In genomic region chr19:7561456-7561855, GRCm38 (mm10) we compare ENCODE assay signal across 33 mouse cellular contexts. TPM values are rescaled to one million over a fixed set of nuclear protein-coding genes. Genes with fewer than 3 reads are reported as not detected.
DNase-seq lines count a peak whose midpoint lies in the region; ATAC-seq and TF ChIP-seq lines count a peak whose summit lies in the region.
"Had no signal": no experiment of that assay in that cellular context is flagged by ENCODE, and none has a peak within 500 bp of the region (broad histone marks: within the 10 kb centered on the region; RNA-seq: fewer than 3 reads in every experiment).

No protein-coding gene starts in this region.

- H3K27ac ChIP-seq in heart, embryonic 10.5 days, result no peak overlapping the region
- peak overlapping the region; percentile 20; the same call in 1 of the 2 replicates for H3K27ac ChIP-seq in small intestine, adult 2 months (ENCODE audit: insufficient read depth, low read depth, low read length)
- H3K27ac ChIP-seq: forebrain, embryonic 10.5 days; hindbrain, embryonic 10.5 days; kidney, postnatal 0 days; macrophage; midbrain, embryonic 15.5 days; neural tube, embryonic 13.5 days; stomach, postnatal 0 days had no signal

- TF ChIP-seq POLR2A in small intestine, adult 2 months (IDR thresholded peaks at IDR 0.05; ENCODE audit: low read depth, low read length), result no peak

- WGBS in heart, embryonic 10.5 days, result 60% methylated on average over 3 of the region's 3 CpGs
- 60% methylated on average over 3 of the region's 3 CpGs for WGBS in small intestine, adult 2 months

- H3K4me1 ChIP-seq in heart, embryonic 10.5 days, result peaks cover 16% of the 10 kb centered on the region
- H3K4me1 ChIP-seq in small intestine, adult 2 months (ENCODE audit: control insufficient read depth, insufficient read depth, insufficient read length, low read length), result peaks cover 23% of the 10 kb centered on the region

- peak; percentile 44 for ATAC-seq in activated CD4-positive, CD25-positive, alpha-beta regulatory T cell, adult 4 months
- ATAC-seq: forebrain, postnatal 0 days; hindbrain, embryonic 16.5 days; liver, postnatal 0 days; lung, postnatal 0 days; midbrain, embryonic 15.5 days; Patski had no signal

- peak; percentile 47 for DNase-seq in heart, embryonic 10.5 days (ENCODE audit: low spot score)
- DNase-seq in heart, postnatal 25 days (ENCODE audit: low spot score), result no peak
- peak; percentile 40 for DNase-seq in CD4-positive helper T cell, adult 2 months (ENCODE audit: low read depth, low spot score)
- no peak for DNase-seq in thymus, postnatal 25 days
- DNase-seq in adrenal gland, postnatal 4 days (ENCODE audit: low spot score in 2 of 2), result no peak
- DNase-seq: adrenal gland, adult 8-10 months; cerebellum, adult 2 months; cerebellum, postnatal 25 days; embryo, embryonic 11 days; forebrain, postnatal 0 days; gastrocnemius, postnatal 36 days; kidney, adult 2 months; liver, postnatal 0 days; right cerebral cortex, adult 18-20 months; right cerebral cortex, postnatal 4 days had no signal

- H3K4me3 ChIP-seq in heart, embryonic 10.5 days, result no peak overlapping the region
- no peak overlapping the region for H3K4me3 ChIP-seq in small intestine, adult 2 months (ENCODE audit: low read depth, low read length)
- H3K4me3 ChIP-seq: forebrain, embryonic 10.5 days; hindbrain, embryonic 10.5 days; midbrain, embryonic 15.5 days; neural tube, embryonic 13.5 days had no signal

- H3K36me3 ChIP-seq in heart, embryonic 10.5 days, result peaks cover 4% of the 10 kb centered on the region; the same call in 1 of the 2 replicates
- H3K36me3 ChIP-seq in small intestine, adult 2 months (ENCODE audit: control insufficient read depth, insufficient read depth, low read length), result no peaks in the 10 kb centered on the region
- H3K36me3 ChIP-seq: forebrain, embryonic 10.5 days; hindbrain, embryonic 10.5 days; midbrain, embryonic 15.5 days; neural tube, embryonic 13.5 days had no signal

- H3K27me3 ChIP-seq in heart, embryonic 10.5 days (ENCODE audit: insufficient read depth, poor library complexity, severe bottlenecking), result no peaks in the 10 kb centered on the region
- no peaks in the 10 kb centered on the region for H3K27me3 ChIP-seq in small intestine, adult 2 months (ENCODE audit: control insufficient read depth, insufficient read depth, low read length)
- H3K27me3 ChIP-seq: Patski had no signal

- intact Hi-C loops in heart, postnatal 25 days (cut with DNase I), result no loop called here

- no peaks in the 10 kb centered on the region for H3K9me3 ChIP-seq in heart, embryonic 10.5 days
- H3K9me3 ChIP-seq: forebrain, embryonic 10.5 days; hindbrain, embryonic 10.5 days; midbrain, embryonic 15.5 days; neural tube, embryonic 13.5 days had no signal

- TF ChIP-seq CTCF in small intestine, adult 2 months (IDR thresholded peaks at IDR 0.05; ENCODE audit: extremely low read depth, insufficient read length, insufficient replicate concordance, low read depth, low read length), result no peak

RNA-seq across cellular contexts. Expression of gene Pla2g16, which starts 4.2 kb away (rescaled TPM):
- 15.9 and 30.8 TPM in 2 replicates for polyA plus RNA-seq in heart, embryonic 10.5 days (2016; fragmentation: Nextera tagmentation; extraction: Ambion mirVana)
- 100 to 1,000 TPM; 122 TPM for total RNA-seq in heart, postnatal 25 days (2021)
- polyA plus RNA-seq in activated CD4-positive, CD25-positive, alpha-beta regulatory T cell, adult 4 months (2017; shearing (Covaris generic)), result 10 to 100 TPM; 84.0 to 95.7 TPM
- 15.7 and 23.1 TPM in 2 replicates for polyA plus RNA-seq in small intestine, adult 2 months (2012; rRNA removed)
- total RNA-seq in adrenal gland, postnatal 4 days (2021), result 10 to 100 TPM; 33.0 to 41.5 TPM

RNA-seq across cellular contexts. Expression of gene Lgals12, which starts 45.5 kb away (rescaled TPM):
- 0.06 TPM in 1 of 2 replicates, not detected in the other for polyA plus RNA-seq in heart, embryonic 10.5 days (2016; fragmentation: Nextera tagmentation; extraction: Ambion mirVana)
- under 1 TPM; 0.31 to 0.92 TPM for total RNA-seq in heart, postnatal 25 days (2021)
- not detected for polyA plus RNA-seq in activated CD4-positive, CD25-positive, alpha-beta regulatory T cell, adult 4 months (2017; shearing (Covaris generic))
- polyA plus RNA-seq in small intestine, adult 2 months (2012; rRNA removed), result 1.2 and 2.9 TPM in 2 replicates
- 10 to 100 TPM; 10.4 to 12.3 TPM for total RNA-seq in adrenal gland, postnatal 4 days (2021)
- total RNA-seq: liver, adult 2 months had no signal
- polyA plus RNA-seq: hindbrain, embryonic 10.5 days; liver, adult 2 months; liver, postnatal 0 days; macrophage; Patski had no signal

RNA-seq across cellular contexts. Expression of gene Hrasls5, which starts 50.9 kb away (rescaled TPM):
- not detected in 2 replicates for polyA plus RNA-seq in heart, embryonic 10.5 days (2016; fragmentation: Nextera tagmentation; extraction: Ambion mirVana)
- total RNA-seq in heart, postnatal 25 days (2021), result under 1 TPM in 1 of 2 experiments, not detected in 1; 0.26 TPM
- polyA plus RNA-seq in activated CD4-positive, CD25-positive, alpha-beta regulatory T cell, adult 4 months (2017; shearing (Covaris generic)), result not detected
- polyA plus RNA-seq in small intestine, adult 2 months (2012; rRNA removed), result not detected in 2 replicates
- not detected for total RNA-seq in adrenal gland, postnatal 4 days (2021)
- total RNA-seq: forebrain, postnatal 0 days; gastrocnemius, postnatal 36 days; layer of hippocampus, adult 18-20 months; layer of hippocampus, postnatal 25 days; left cerebral cortex, postnatal 10 days; liver, adult 2 months had no signal
- polyA plus RNA-seq: forebrain, embryonic 10.5 days; heart, embryonic 16.5 days; hindbrain, embryonic 10.5 days; hindbrain, embryonic 16.5 days; limb, embryonic 11.5 days; liver, adult 2 months; liver, postnatal 0 days; lung, postnatal 0 days; macrophage; midbrain, embryonic 15.5 days; neural tube, embryonic 13.5 days; Patski had no signal

Comparison
In these comparisons a context has a peak if more than half of its experiments do, and no peak if none do; other contexts are left out.
1. DNase-seq: peak in heart, embryonic 10.5 days (single experiment) and CD4-positive helper T cell, adult 2 months (single experiment); none in heart, postnatal 25 days (single experiment), thymus, postnatal 25 days (single experiment) and adrenal gland, postnatal 4 days (0 of 2).